8 mouse cellular contexts compared by ENCODE assay signal in the genomic region with DNA sequence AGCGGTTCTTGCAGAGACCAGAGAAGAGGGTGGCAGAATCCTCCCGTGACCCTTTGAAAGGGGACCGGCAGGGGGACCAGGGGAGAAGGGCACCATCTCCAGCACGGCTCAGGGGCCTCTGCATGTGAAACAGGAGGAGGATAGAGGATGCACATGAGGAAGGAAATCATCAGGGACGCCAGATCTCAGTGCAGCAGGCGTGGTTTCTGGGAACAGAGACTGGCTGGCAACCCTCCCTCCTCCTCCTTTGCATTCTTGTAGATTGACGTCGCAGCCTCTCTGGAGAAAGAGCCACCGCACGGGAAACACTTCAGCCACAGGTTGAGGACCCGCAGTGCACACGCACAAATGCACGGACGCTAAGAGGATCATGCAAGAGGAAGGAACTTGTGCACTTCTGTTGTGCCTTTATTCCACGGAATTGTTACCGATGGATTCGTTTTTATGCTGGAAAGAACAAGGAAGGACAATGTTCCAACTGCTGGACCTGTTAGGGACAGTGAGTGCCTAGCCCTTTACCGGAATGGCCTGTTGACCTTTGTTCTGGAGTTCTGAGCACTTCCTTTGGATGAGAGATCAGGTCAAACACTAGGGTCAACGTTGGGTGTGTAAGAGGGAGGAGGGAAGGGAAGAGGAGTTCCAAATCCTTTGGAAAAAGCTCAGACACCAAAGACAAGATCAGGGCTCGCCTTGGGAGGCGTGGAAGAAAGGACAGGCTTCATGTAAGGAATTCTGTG. TPM values are rescaled to one million over a fixed set of nuclear protein-coding genes. Genes with fewer than 3 reads are reported as not detected.
DNase-seq lines count a peak whose midpoint lies in the region; ATAC-seq and TF ChIP-seq lines count a peak whose summit lies in the region.

No protein-coding gene starts in this region.

- no peak for TF ChIP-seq CTCF in liver, postnatal 0 days (IDR thresholded peaks at IDR 0.05; ENCODE audit: low read depth)

- H3K9ac ChIP-seq in neural tube, embryonic 12.5 days, result no peak overlapping the region
- H3K9ac ChIP-seq in embryonic facial prominence, embryonic 15.5 days, result no peak overlapping the region
- peak overlapping the region; percentile 54 for H3K9ac ChIP-seq in intestine, embryonic 16.5 days (ENCODE audit: low read depth, low read length)
- no peak overlapping the region for H3K9ac ChIP-seq in liver, postnatal 0 days (replicated peaks)

- 53% methylated on average over 21 of the region's 21 CpGs for WGBS in neural tube, embryonic 12.5 days
- 28% methylated on average over 21 of the region's 21 CpGs for WGBS in embryonic facial prominence, embryonic 15.5 days
- WGBS in intestine, embryonic 16.5 days, result 27% methylated on average over 21 of the region's 21 CpGs
- WGBS in liver, postnatal 0 days (ENCODE audit: insufficient replicate concordance), result 21% methylated on average over 21 of the region's 21 CpGs

- intact Hi-C loops in left cerebral cortex, postnatal 36 days (cut with DNase I), result no loop called here

- no peak overlapping the region for H3K27ac ChIP-seq in neural tube, embryonic 12.5 days
- no peak overlapping the region for H3K27ac ChIP-seq in embryonic facial prominence, embryonic 15.5 days (replicated peaks)
- H3K27ac ChIP-seq in intestine, embryonic 16.5 days (ENCODE audit: low read length), result peak overlapping the region; percentile 73
- peak overlapping the region; percentile 62; the same call in 1 of the 2 replicates for H3K27ac ChIP-seq in liver, postnatal 0 days (ENCODE audit: low read depth)

- no peak for DNase-seq in neural tube, embryonic 10.5 days (ENCODE audit: extremely low spot score, low spot score)
- DNase-seq in liver, postnatal 0 days, result peak; percentile 35
- peak; percentile 82 for DNase-seq in yolk sac, embryonic 10.5 days (ENCODE audit: low spot score)
- no peak for DNase-seq in left cerebral cortex, postnatal 36 days (ENCODE audit: low spot score in 2 of 2)
- no peak for DNase-seq in thymus, postnatal 10 days (ENCODE audit: low spot score in 2 of 2)

- H3K4me3 ChIP-seq in neural tube, embryonic 12.5 days, result no peak overlapping the region
- H3K4me3 ChIP-seq in embryonic facial prominence, embryonic 15.5 days (replicated peaks), result no peak overlapping the region
- H3K4me3 ChIP-seq in intestine, embryonic 16.5 days (ENCODE audit: low read length), result peak overlapping the region; percentile 24
- no peak overlapping the region for H3K4me3 ChIP-seq in liver, postnatal 0 days (ENCODE audit: low read depth, low read length)

- no peaks in the 10 kb centered on the region for H3K9me3 ChIP-seq in neural tube, embryonic 12.5 days
- no peaks in the 10 kb centered on the region for H3K9me3 ChIP-seq in embryonic facial prominence, embryonic 15.5 days (replicated peaks)
- H3K9me3 ChIP-seq in intestine, embryonic 16.5 days (ENCODE audit: control insufficient read depth, low read length), result no peaks in the 10 kb centered on the region
- no peaks in the 10 kb centered on the region for H3K9me3 ChIP-seq in liver, postnatal 0 days (ENCODE audit: low read length)

- ATAC-seq in neural tube, embryonic 12.5 days (ENCODE audit: low FRiP score, low read depth), result no peak
- ATAC-seq in embryonic facial prominence, embryonic 15.5 days (ENCODE audit: insufficient number of reproducible peaks, low FRiP score, low TSS enrichment, low read depth), result no peak
- ATAC-seq in intestine, embryonic 16.5 days, result peak; percentile 43
- peak; percentile 74 for ATAC-seq in liver, postnatal 0 days

- no peaks in the 10 kb centered on the region for H3K27me3 ChIP-seq in neural tube, embryonic 12.5 days (replicated peaks)
- no peaks in the 10 kb centered on the region for H3K27me3 ChIP-seq in embryonic facial prominence, embryonic 15.5 days
- H3K27me3 ChIP-seq in intestine, embryonic 16.5 days (replicated peaks; ENCODE audit: control insufficient read depth, insufficient read depth, low read length), result no peaks in the 10 kb centered on the region
- H3K27me3 ChIP-seq in liver, postnatal 0 days (ENCODE audit: insufficient read depth, low read length), result no peaks in the 10 kb centered on the region

- no peaks in the 10 kb centered on the region for H3K36me3 ChIP-seq in neural tube, embryonic 12.5 days
- H3K36me3 ChIP-seq in embryonic facial prominence, embryonic 15.5 days, result no peaks in the 10 kb centered on the region
- H3K36me3 ChIP-seq in intestine, embryonic 16.5 days (ENCODE audit: control insufficient read depth, insufficient read depth, low read length), result no peaks in the 10 kb centered on the region
- H3K36me3 ChIP-seq in liver, postnatal 0 days (replicated peaks; ENCODE audit: insufficient read depth, low read length), result no peaks in the 10 kb centered on the region

- H3K4me1 ChIP-seq in neural tube, embryonic 12.5 days, result no peaks in the 10 kb centered on the region
- peaks cover 7% of the 10 kb centered on the region; the same call in 1 of the 2 replicates for H3K4me1 ChIP-seq in embryonic facial prominence, embryonic 15.5 days
- peaks cover 13% of the 10 kb centered on the region for H3K4me1 ChIP-seq in intestine, embryonic 16.5 days (ENCODE audit: control insufficient read depth, insufficient read depth, low read length)
- peaks cover 10% of the 10 kb centered on the region for H3K4me1 ChIP-seq in liver, postnatal 0 days (ENCODE audit: insufficient read depth)

- H3K4me2 ChIP-seq in neural tube, embryonic 12.5 days (replicated peaks), result 0 out of 2 replicates have a peak overlapping the region, but pooled peaks have one; percentile 4
- peak overlapping the region; percentile 27 for H3K4me2 ChIP-seq in embryonic facial prominence, embryonic 15.5 days (replicated peaks)
- peak overlapping the region; percentile 42 for H3K4me2 ChIP-seq in intestine, embryonic 16.5 days (ENCODE audit: low read depth, low read length)
- peak overlapping the region; percentile 55 for H3K4me2 ChIP-seq in liver, postnatal 0 days (ENCODE audit: low read depth, low read length)

- peak; percentile 21; the same call in 1 of the 2 replicates for TF ChIP-seq EP300 in liver, postnatal 0 days (IDR thresholded peaks at IDR 0.05; ENCODE audit: low read depth)

RNA-seq across cellular contexts. Expression of a gene that starts 19.9 kb away (rescaled TPM):
- polyA plus RNA-seq in neural tube, embryonic 12.5 days (2016; fragmentation: Nextera tagmentation; extraction: Ambion mirVana), result 65.0 and 66.3 TPM in 2 replicates
- polyA plus RNA-seq in embryonic facial prominence, embryonic 15.5 days (2015; fragmentation: Nextera tagmentation; extraction: Ambion mirVana), result 73.4 and 73.6 TPM in 2 replicates
- 126 and 133 TPM in 2 replicates for polyA plus RNA-seq in intestine, embryonic 16.5 days (2015; fragmentation: Nextera tagmentation; extraction: Ambion mirVana)
- polyA plus RNA-seq in liver, postnatal 0 days (2015; fragmentation: Nextera tagmentation; extraction: Ambion mirVana), result 39.5 and 42.3 TPM in 2 replicates
- 10 to 100 TPM; 33.7 to 34.1 TPM for total RNA-seq in left cerebral cortex, postnatal 36 days (2021)

RNA-seq across cellular contexts. Expression of a gene that starts 35.7 kb away (rescaled TPM):
- polyA plus RNA-seq in neural tube, embryonic 12.5 days (2016; fragmentation: Nextera tagmentation; extraction: Ambion mirVana), result 243 and 264 TPM in 2 replicates
- 276 and 281 TPM in 2 replicates for polyA plus RNA-seq in embryonic facial prominence, embryonic 15.5 days (2015; fragmentation: Nextera tagmentation; extraction: Ambion mirVana)
- 258 and 261 TPM in 2 replicates for polyA plus RNA-seq in intestine, embryonic 16.5 days (2015; fragmentation: Nextera tagmentation; extraction: Ambion mirVana)
- polyA plus RNA-seq in liver, postnatal 0 days (2015; fragmentation: Nextera tagmentation; extraction: Ambion mirVana), result 132 and 146 TPM in 2 replicates
- 10 to 100 TPM; 92.2 to 97.3 TPM for total RNA-seq in left cerebral cortex, postnatal 36 days (2021)

RNA-seq across cellular contexts. Expression of a gene that starts 35.8 kb away (rescaled TPM):
- 53.2 and 60.3 TPM in 2 replicates for polyA plus RNA-seq in neural tube, embryonic 12.5 days (2016; fragmentation: Nextera tagmentation; extraction: Ambion mirVana)
- polyA plus RNA-seq in embryonic facial prominence, embryonic 15.5 days (2015; fragmentation: Nextera tagmentation; extraction: Ambion mirVana), result 60.7 and 61.0 TPM in 2 replicates
- polyA plus RNA-seq in intestine, embryonic 16.5 days (2015; fragmentation: Nextera tagmentation; extraction: Ambion mirVana), result 43.9 and 52.0 TPM in 2 replicates
- 10.1 and 13.1 TPM in 2 replicates for polyA plus RNA-seq in liver, postnatal 0 days (2015; fragmentation: Nextera tagmentation; extraction: Ambion mirVana)
- total RNA-seq in left cerebral cortex, postnatal 36 days (2021), result 10 to 100 TPM; 14.6 to 19.0 TPM

Comparison
In these comparisons a context has a peak if more than half of its experiments do, and no peak if none do; other contexts are left out.
1. ATAC-seq: peak in intestine, embryonic 16.5 days (single experiment) and liver, postnatal 0 days (single experiment); none in neural tube, embryonic 12.5 days (single experiment) and embryonic facial prominence, embryonic 15.5 days (single experiment).
2. H3K27ac ChIP-seq: peak in intestine, embryonic 16.5 days (single experiment) and liver, postnatal 0 days (single experiment); none in neural tube, embryonic 12.5 days (single experiment) and embryonic facial prominence, embryonic 15.5 days (single experiment).
3. H3K4me2 ChIP-seq: peak in every context shown above with its lines; median percentile 55 in liver, postnatal 0 days; 42 in intestine, embryonic 16.5 days; 27 in embryonic facial prominence, embryonic 15.5 days; 4 in neural tube, embryonic 12.5 days.
4. DNase-seq: peak in liver, postnatal 0 days (single experiment) and yolk sac, embryonic 10.5 days (single experiment); none in neural tube, embryonic 10.5 days (single experiment), left cerebral cortex, postnatal 36 days (0 of 2) and thymus, postnatal 10 days (0 of 2).